23 mouse cellular contexts compared by ENCODE assay signal in genomic region chr13:17288377-17288776, GRCm38 (mm10).
"Had no signal": no experiment of that assay in that cellular context is flagged by ENCODE, and none has a peak within 500 bp of the region (broad histone marks: within the 10 kb centered on the region; RNA-seq: fewer than 3 reads in every experiment).

No protein-coding gene starts in this region.

- DNase-seq: gastrocnemius, adult 2 months; gastrocnemius, postnatal 10 days; gastrocnemius, postnatal 25 days; heart, adult 18-20 months; heart, postnatal 10 days; heart, postnatal 4 days; kidney, adult 18-20 months; kidney, adult 8-10 months; kidney, postnatal 10 days; kidney, postnatal 25 days; kidney, postnatal 4 days; liver had no signal

- ATAC-seq: hindbrain, embryonic 16.5 days; inflammation-experienced regulatory T-cells, adult 6 months; intestine, embryonic 15.5 days; intestine, postnatal 0 days had no signal

- H3K9me3 ChIP-seq: heart, embryonic 10.5 days; heart, embryonic 12.5 days; hindbrain, embryonic 10.5 days; intestine, embryonic 15.5 days; limb, embryonic 10.5 days; limb, embryonic 12.5 days had no signal

- H3K36me3 ChIP-seq: heart, embryonic 10.5 days; heart, embryonic 12.5 days; hindbrain, embryonic 10.5 days; intestine, embryonic 15.5 days; limb, embryonic 10.5 days; limb, embryonic 12.5 days had no signal

- H3K4me2 ChIP-seq: heart, embryonic 12.5 days; intestine, embryonic 15.5 days; limb, embryonic 12.5 days had no signal

- H3K4me1 ChIP-seq: hindbrain, embryonic 10.5 days; limb, embryonic 10.5 days; limb, embryonic 12.5 days had no signal

- H3K27ac ChIP-seq: gastrocnemius, adult 2 months; heart, embryonic 10.5 days; hindbrain, embryonic 10.5 days; intestine, embryonic 15.5 days; layer of hippocampus, adult 2 months; left cerebral cortex, adult 2 months; limb, embryonic 10.5 days; limb, embryonic 12.5 days had no signal

- H3K27me3 ChIP-seq: heart, embryonic 12.5 days; intestine, embryonic 15.5 days; limb, embryonic 12.5 days had no signal

- H3K4me3 ChIP-seq: gastrocnemius, adult 2 months; heart, embryonic 10.5 days; heart, embryonic 12.5 days; hindbrain, embryonic 10.5 days; intestine, embryonic 15.5 days; layer of hippocampus, adult 2 months; left cerebral cortex, adult 2 months; limb, embryonic 10.5 days; limb, embryonic 12.5 days had no signal

- H3K9ac ChIP-seq: heart, embryonic 12.5 days; intestine, embryonic 15.5 days; limb, embryonic 12.5 days had no signal
